Mouse (Mus musculus) neural tube, embryonic 14.5 days (tissue): ENCODE measurements around the gene Xpo4. TPM values are rescaled to one million over a fixed set of nuclear protein-coding genes. Genes with fewer than 3 reads are reported as not detected.

Experiments used
- ATAC-seq: fragments of 200-750 bp; cut with Nextera tagmentation; 2 replicates; pipeline ENCODE4 v1.8.0; 2017; ENCODE audit warnings: low read depth, mild to moderate bottlenecking, moderate TSS enrichment, moderate library complexity
- H3K27ac ChIP-seq: fragments of 300-500 bp; sonication (generic); 2 replicates; pipeline ENCODE4 v1.5.1; 2014; ENCODE audit warnings: low read depth, mild to moderate bottlenecking, control low read depth, low read length, moderate library complexity, mixed read lengths
- H3K27me3 ChIP-seq: fragments of 300-500 bp; sonication (generic); 2 replicates; pipeline ENCODE4 v1.6.1; 2014; ENCODE audit warnings: low read length; ENCODE audit not compliant: control insufficient read depth, insufficient read depth
- H3K36me3 ChIP-seq: fragments of 300-500 bp; sonication (generic); 2 replicates; pipeline ENCODE4 v1.6.1; 2014; ENCODE audit warnings: low read length, mixed read lengths; ENCODE audit not compliant: control insufficient read depth, insufficient read depth
- H3K4me1 ChIP-seq: fragments of 300-500 bp; sonication (generic); 2 replicates; pipeline ENCODE4 v1.6.1; 2014; ENCODE audit warnings: low read length; ENCODE audit not compliant: control insufficient read depth, insufficient read depth
- H3K4me2 ChIP-seq: fragments of 300-500 bp; sonication (generic); 2 replicates; pipeline ENCODE4 v1.6.1; 2014; ENCODE audit warnings: mild to moderate bottlenecking, low read depth, low read length, control low read depth
- H3K4me3 ChIP-seq: fragments of 300-500 bp; sonication (generic); 2 replicates; pipeline ENCODE4 v1.5.1; 2014; ENCODE audit warnings: low read depth, low read length, control low read depth, mixed read lengths
- H3K9ac ChIP-seq: fragments of 300-500 bp; sonication (generic); replicated peaks from 2 replicates; pipeline ENCODE4 v1.6.1; 2014; ENCODE audit warnings: low read depth, mild to moderate bottlenecking, control low read depth, low read length, mixed read lengths
- H3K9me3 ChIP-seq: fragments of 300-500 bp; sonication (generic); 2 replicates; pipeline ENCODE4 v1.6.1; 2016; ENCODE audit warnings: low read length; ENCODE audit not compliant: control insufficient read depth
- WGBS: fragments of 180-500 bp; shearing (Covaris S2); extraction: QIAGEN DNeasy Blood & Tissue Kit; methylation state at CpG from one replicate; pipeline ENCODE4 v1.1.7; 2014; 5-methylcytosine and 5-hydroxymethylcytosine counted together
- polyA plus RNA-seq: library from polyadenylated mRNA; unstranded; fragments of >200 nt; fragmentation: Nextera tagmentation; extraction: Ambion mirVana; gene quantifications from 2 replicates; pipeline ENCODE4 v1.2.1, GENCODE M21; 2014

Gene Xpo4
- polyA plus RNA-seq, 1 experiment from 2014 or later: 18.0 TPM

DNA sequence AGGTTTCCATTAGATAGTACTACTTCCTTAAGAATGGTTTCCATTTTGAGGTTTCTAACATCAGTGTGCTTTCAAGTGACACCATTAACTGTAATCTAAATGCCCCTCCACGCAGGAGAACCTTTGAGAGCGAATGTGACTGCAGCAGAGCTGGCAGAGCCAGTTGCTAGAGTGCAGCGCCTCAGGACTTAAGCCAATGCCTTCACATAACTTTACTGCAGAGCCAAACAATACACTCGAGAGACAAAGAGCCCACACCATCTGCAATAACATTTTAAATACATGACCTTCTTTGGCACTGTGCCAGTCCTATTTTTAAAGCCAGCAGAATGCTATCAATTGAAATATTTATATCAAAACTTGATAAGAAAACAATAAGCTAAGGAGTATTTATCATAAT is 35.6 kb downstream of the Xpo4 start:
- Histone ChIP-seq H3K9me3 (no peaks in the 10 kb centered on the region), H3K4me2 (no peak overlapping the region), H3K4me3 (no peak overlapping the region), H3K27me3 (no peaks in the 10 kb centered on the region), H3K27ac (no peak overlapping the region), H3K36me3 (peaks cover 4% of the 10 kb centered on the region; the same call in 1 of the 2 replicates), H3K4me1 (0 out of 2 replicates have a peak, but pooled peaks cover 2% of the 10 kb centered on the region), H3K9ac (no peak overlapping the region)
- 54% methylated on average over 4 of the region's 4 CpGs for WGBS
- no peak for ATAC-seq

DNA sequence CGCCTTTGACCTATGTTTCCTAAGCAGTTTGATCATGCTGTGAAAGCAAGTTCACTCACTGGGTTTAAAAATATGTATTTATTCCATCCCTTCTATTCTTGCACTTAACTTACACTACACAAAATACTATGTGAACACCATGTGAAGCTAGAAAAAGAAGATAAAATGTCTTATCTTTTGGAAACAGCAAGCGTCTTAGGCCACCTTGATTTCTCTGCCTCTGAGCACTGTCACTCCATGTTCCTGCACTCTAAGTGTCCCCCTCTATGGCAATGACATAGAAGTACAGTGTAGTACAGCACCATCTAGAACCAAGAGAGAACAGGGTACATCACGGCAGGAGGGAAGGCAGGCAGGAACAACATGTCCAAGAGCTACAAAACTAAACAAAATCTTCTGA is 42.3 kb downstream of the Xpo4 start:
- Histone ChIP-seq H3K27me3 (no peaks in the 10 kb centered on the region), H3K27ac (no peak overlapping the region), H3K9me3 (no peaks in the 10 kb centered on the region), H3K36me3 (no peaks in the 10 kb centered on the region), H3K4me1 (no peaks in the 10 kb centered on the region), H3K9ac (no peak overlapping the region), H3K4me3 (no peak overlapping the region), H3K4me2 (no peak overlapping the region)
- no peak for ATAC-seq
- 84% methylated on average over 3 of the region's 3 CpGs for WGBS

DNA sequence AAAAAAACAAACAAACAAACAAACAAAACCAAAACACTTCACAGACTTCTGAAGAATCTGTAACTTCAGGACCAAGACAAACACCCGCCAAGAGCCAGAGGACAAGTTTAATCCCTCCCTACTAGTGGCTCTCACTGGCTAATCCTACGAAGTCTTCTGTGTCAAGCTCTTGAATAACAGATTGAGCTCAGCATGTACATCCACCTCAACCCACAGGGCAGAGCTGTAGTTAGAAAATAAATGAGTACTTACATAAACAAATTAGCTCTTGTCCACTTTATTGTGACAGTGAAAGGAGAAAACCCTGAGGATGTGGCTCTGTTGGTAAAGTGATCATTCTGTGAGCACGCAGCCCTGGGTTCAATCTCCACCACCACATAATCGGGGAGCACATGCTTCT is 43.5 kb downstream of the Xpo4 start:
- no peak for ATAC-seq
- H3K36me3 ChIP-seq: no peaks in the 10 kb centered on the region
- H3K9ac ChIP-seq: no peak overlapping the region
- H3K4me2 ChIP-seq: no peak overlapping the region
- no peak overlapping the region for H3K27ac ChIP-seq
- no peaks in the 10 kb centered on the region for H3K9me3 ChIP-seq
- no peaks in the 10 kb centered on the region for H3K4me1 ChIP-seq
- no peaks in the 10 kb centered on the region for H3K27me3 ChIP-seq
- H3K4me3 ChIP-seq: no peak overlapping the region
- 80% methylated on average over 4 of the region's 4 CpGs for WGBS

DNA sequence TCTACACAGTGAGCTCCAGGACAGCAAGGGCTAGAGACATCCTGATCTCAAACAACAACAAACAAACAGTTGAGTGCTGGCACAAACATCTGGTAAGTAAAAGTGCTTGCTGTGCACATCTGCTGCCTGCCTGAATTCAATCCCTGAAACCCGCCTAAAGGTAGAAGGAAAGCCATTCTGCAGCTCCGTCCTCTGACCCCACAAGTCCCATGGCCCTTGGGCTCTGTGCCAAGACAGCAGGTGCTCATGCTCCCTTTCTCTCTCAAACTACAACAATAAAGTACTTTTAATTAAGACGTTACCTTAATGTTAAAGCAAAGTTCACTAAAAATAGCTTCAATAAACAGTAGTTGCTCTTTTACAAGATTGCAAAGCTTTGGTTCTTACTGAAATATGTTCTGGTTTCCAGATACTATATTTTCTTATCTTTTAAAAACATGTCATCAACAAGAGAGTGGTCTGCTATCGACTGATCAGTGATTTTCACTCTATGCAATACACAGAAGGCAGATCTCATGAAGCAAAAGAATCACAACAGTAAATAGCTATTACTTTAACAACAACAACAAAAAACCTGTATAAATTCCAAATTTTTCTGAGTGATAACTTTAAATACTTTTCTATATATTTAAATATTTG is 44.5 kb downstream of the Xpo4 start:
- Histone ChIP-seq H3K4me1 (no peaks in the 10 kb centered on the region), H3K27ac (no peak overlapping the region), H3K9me3 (no peaks in the 10 kb centered on the region), H3K36me3 (no peaks in the 10 kb centered on the region), H3K9ac (no peak overlapping the region), H3K27me3 (no peaks in the 10 kb centered on the region), H3K4me2 (no peak overlapping the region), H3K4me3 (no peak overlapping the region)
- ATAC-seq: no peak
- 49% methylated on average over 4 of the region's 4 CpGs for WGBS

DNA sequence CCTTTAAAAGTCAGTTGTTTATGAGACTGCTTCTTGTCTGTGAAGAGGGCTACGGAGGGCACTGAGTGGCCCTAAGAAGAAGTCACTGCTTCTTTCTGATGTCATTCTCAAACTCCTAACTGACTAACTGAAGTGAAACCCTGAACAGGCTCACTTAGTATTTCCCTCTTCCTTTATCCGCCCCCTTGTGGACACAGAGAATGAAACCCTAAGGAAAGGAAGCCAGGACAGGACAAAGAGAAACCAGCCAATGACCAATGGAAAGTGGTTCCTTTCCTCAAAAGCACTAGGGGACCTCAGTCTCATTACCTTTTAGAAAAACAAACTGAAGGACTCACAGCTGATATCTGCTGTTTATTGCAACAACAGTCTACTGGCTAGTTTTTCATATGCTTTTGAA is 45.7 kb downstream of the Xpo4 start:
- Histone ChIP-seq H3K4me1 (no peaks in the 10 kb centered on the region), H3K9me3 (no peaks in the 10 kb centered on the region), H3K27me3 (no peaks in the 10 kb centered on the region), H3K4me2 (no peak overlapping the region), H3K36me3 (no peaks in the 10 kb centered on the region), H3K27ac (no peak overlapping the region), H3K9ac (no peak overlapping the region), H3K4me3 (no peak overlapping the region)
- 52% methylated on average over 2 of the region's 2 CpGs for WGBS
- ATAC-seq: no peak

DNA sequence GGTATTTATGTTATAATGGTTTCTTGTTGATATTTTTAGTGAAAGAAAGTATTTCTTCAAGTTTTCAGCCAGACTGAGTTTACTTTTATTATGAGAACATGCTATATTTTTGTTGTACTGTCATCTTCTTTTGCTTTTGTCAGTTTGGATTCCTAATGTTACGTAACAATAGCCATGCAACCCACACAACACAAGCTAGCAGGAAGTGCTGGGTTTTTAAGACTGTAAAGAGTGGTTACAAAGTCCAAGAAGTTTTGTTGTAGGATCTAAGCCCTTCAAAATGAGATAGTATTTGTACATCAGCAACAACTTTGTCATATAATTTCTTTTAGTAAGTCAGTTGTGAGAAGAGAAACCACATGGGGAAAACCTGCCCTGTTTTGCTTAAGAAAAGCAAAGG is 47.6 kb downstream of the Xpo4 start:
- Histone ChIP-seq H3K4me2 (no peak overlapping the region), H3K36me3 (no peaks in the 10 kb centered on the region), H3K4me1 (no peaks in the 10 kb centered on the region), H3K27ac (no peak overlapping the region), H3K4me3 (no peak overlapping the region), H3K27me3 (no peaks in the 10 kb centered on the region), H3K9ac (no peak overlapping the region), H3K9me3 (no peaks in the 10 kb centered on the region)
- WGBS: 100% methylated on average over 1 of the region's 1 CpGs
- no peak for ATAC-seq

DNA sequence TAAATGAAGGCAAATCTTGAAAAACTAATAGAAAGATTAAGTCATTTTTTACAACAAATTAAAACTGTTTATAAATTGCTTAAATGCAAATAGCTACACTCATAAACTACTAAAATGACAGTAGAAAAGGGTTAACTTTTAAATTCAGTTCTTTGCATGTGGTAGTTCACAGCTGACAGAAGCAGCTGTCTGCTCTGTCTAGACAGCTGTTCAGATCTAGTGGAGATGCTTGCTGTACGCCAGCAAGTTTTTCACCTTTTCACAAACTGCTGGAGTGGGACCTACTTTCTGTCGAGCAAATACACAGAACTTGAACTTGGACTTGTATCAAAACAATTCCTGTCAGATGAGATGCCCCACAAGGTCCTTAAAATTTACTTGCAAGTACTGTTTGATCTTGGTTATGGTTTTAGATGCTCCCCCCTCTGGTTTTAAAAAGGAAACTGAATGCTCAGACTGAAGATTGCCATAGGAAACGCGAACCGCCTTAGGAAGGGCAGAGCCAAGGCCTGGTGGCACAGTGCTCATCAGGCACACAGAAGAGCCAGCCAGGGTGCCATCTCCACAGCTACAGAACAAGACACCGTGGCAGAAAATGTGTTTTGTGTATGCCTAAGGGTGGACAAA is 48.8 kb downstream of the Xpo4 start:
- Histone ChIP-seq H3K9ac (no peak overlapping the region), H3K4me1 (no peaks in the 10 kb centered on the region), H3K4me2 (no peak overlapping the region), H3K27ac (no peak overlapping the region), H3K9me3 (no peaks in the 10 kb centered on the region), H3K36me3 (no peaks in the 10 kb centered on the region), H3K27me3 (no peaks in the 10 kb centered on the region), H3K4me3 (no peak overlapping the region)
- ATAC-seq: no peak
- WGBS: 78% methylated on average over 6 of the region's 6 CpGs

DNA sequence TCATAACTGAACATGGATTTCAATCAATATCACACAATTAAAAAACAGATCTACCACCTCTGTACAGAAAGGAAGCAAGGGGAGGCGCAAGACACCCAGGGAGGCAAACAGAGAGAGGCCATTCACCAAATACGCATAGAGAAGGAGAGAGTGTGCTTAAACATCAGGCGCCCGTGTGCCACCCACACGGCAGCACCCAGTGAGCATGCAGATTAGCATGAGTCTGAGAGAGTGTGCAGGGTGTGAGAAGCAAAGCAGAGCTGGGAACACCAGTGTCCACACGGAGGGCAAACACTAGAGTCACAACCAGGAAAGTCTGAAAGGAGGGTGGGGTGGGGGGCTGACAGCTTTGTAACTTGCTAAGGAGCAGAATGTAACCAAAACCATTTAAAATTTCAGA is 49.4 kb downstream of the Xpo4 start:
- Histone ChIP-seq H3K9ac (no peak overlapping the region), H3K27ac (no peak overlapping the region), H3K4me1 (no peaks in the 10 kb centered on the region), H3K4me2 (no peak overlapping the region), H3K36me3 (no peaks in the 10 kb centered on the region), H3K27me3 (no peaks in the 10 kb centered on the region), H3K4me3 (no peak overlapping the region), H3K9me3 (no peaks in the 10 kb centered on the region)
- no peak for ATAC-seq
- 75% methylated on average over 6 of the region's 6 CpGs for WGBS

DNA sequence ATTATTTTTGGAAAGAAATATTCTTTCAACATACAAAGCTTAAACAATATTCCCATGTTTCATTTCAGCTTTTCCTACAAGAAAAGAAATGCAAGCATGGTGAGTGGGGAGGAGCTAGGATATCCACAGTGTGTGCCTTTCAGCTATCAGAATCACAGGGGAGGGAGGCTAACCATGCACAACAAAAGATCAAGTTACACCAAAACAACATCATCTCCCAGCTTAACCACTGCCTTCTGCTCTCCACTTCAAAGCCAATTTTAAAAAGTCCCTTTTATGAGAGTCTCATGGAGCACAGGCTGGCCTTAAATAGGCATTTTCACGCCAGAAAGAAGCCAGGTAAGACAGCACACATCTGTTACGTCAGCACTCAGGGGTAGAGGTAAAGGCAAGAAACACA is 54.2 kb downstream of the Xpo4 start:
- Histone ChIP-seq H3K27me3 (no peaks in the 10 kb centered on the region), H3K36me3 (no peaks in the 10 kb centered on the region), H3K4me1 (no peaks in the 10 kb centered on the region), H3K4me2 (no peak overlapping the region), H3K9me3 (no peaks in the 10 kb centered on the region), H3K4me3 (no peak overlapping the region), H3K27ac (no peak overlapping the region), H3K9ac (no peak overlapping the region)
- WGBS: 54% methylated on average over 2 of the region's 2 CpGs
- no peak for ATAC-seq
